Mouse (Mus musculus) lung, embryonic 15.5 days (tissue): ENCODE results near the gene Gm10439. TPM values are rescaled to one million over a fixed set of nuclear protein-coding genes. Genes with fewer than 3 reads are reported as not detected.
"Not testable (repeated sequence)": the region's sequence is repeated elsewhere in the genome, so short reads cannot be mapped to it uniquely, and the experiment has no call there.

Experiments used
- ATAC-seq: fragments of 200-750 bp; cut with Nextera tagmentation; 2 replicates; pipeline ENCODE4 v1.8.0; 2017; ENCODE audit warnings: moderate number of reproducible peaks, borderline replicate concordance; ENCODE audit not compliant: low FRiP score, low TSS enrichment; ENCODE audit errors: extremely low read depth
- H3K27ac ChIP-seq: fragments of 300-500 bp; sonication (generic); 2 replicates; pipeline ENCODE4 v1.5.1; 2015; ENCODE audit warnings: moderate library complexity, mild to moderate bottlenecking, inconsistent platforms
- H3K27me3 ChIP-seq: fragments of 300-500 bp; sonication (generic); 2 replicates; pipeline ENCODE4 v1.6.1; 2015; ENCODE audit warnings: inconsistent platforms
- H3K36me3 ChIP-seq: fragments of 300-500 bp; sonication (generic); 2 replicates; pipeline ENCODE4 v1.6.1; 2015; ENCODE audit warnings: inconsistent platforms
- H3K4me1 ChIP-seq: fragments of 300-500 bp; sonication (generic); 2 replicates; pipeline ENCODE4 v1.6.1; 2015; ENCODE audit warnings: inconsistent platforms
- H3K4me2 ChIP-seq: fragments of 300-500 bp; sonication (generic); 2 replicates; pipeline ENCODE4 v1.6.1; 2015; ENCODE audit warnings: inconsistent platforms, mild to moderate bottlenecking, moderate library complexity
- H3K4me3 ChIP-seq: fragments of 300-500 bp; sonication (generic); 2 replicates; pipeline ENCODE4 v1.5.1; 2015; ENCODE audit warnings: mild to moderate bottlenecking, inconsistent platforms
- H3K9ac ChIP-seq: fragments of 300-500 bp; sonication (generic); 2 replicates; pipeline ENCODE4 v1.6.1; 2015; ENCODE audit warnings: inconsistent platforms
- H3K9me3 ChIP-seq: fragments of 300-500 bp; sonication (generic); 2 replicates; pipeline ENCODE4 v1.6.1; 2016; ENCODE audit warnings: inconsistent platforms
- WGBS: fragments of 180-500 bp; shearing (Covaris S2); methylation state at CpG from one replicate; pipeline ENCODE4 v1.1.7; 2015; 5-methylcytosine and 5-hydroxymethylcytosine counted together
- polyA plus RNA-seq: library from polyadenylated mRNA; unstranded; fragments of >200 nt; fragmentation: Nextera tagmentation; extraction: Ambion mirVana; gene quantifications from 2 replicates; pipeline ENCODE4 v1.2.1, GENCODE M21; 2015

The Gm10439 gene
- polyA plus RNA-seq: not detected in 2 replicates

GRCm38 (mm10) chrX:149594270-149594669 lies at the start of gene Gm10439:
TSS of gene Gm10439 (plus strand) at chrX:149594570.
- H3K4me1 ChIP-seq, H3K27me3 ChIP-seq, H3K9me3 ChIP-seq, H3K4me2 ChIP-seq, H3K36me3 ChIP-seq, H3K9ac ChIP-seq, H3K4me3 ChIP-seq, ATAC-seq, H3K27ac ChIP-seq: not testable (repeated sequence)
- no CpG with 5 or more reads among the region's 6 CpGs for WGBS

Other genes with a start within 250 kb of the Gm10439 start
- not detected in 2 replicates for gene Gm15085, start 147.0 kb upstream of the Gm10439 start, polyA plus RNA-seq
- gene Gm15097, start 189.9 kb downstream of the Gm10439 start, polyA plus RNA-seq: not detected in 2 replicates